Mouse (Mus musculus) induced T-regulatory cell, adult 2 months (primary cell): ENCODE measurements around the gene Sympk.

Experiments
- DNase-seq: peaks from one replicate; pipeline ENCODE4 v3.0.0-alpha.2; 2012; ENCODE audit warnings: low read depth

The Sympk gene

GRCm38 (mm10) chr7:19052345-19053135 is 28.4 kb downstream of the Sympk start:
- DNase-seq, result no peak

GRCm38 (mm10) chr7:19053136-19053532 is 29.0 kb downstream of the Sympk start:
- no peak for DNase-seq

- DNase-seq, result peak; percentile 12
These were observed 30.0 kb downstream of the Sympk start, which contains the start of gene Rsph6a for GRCm38 (mm10) chr7:19054047-19054776. Gene Rsph6a (plus strand): TSS chr7:19054690.

GRCm38 (mm10) chr7:19054777-19055076 is 30.6 kb downstream of the Sympk start:
- DNase-seq, result no peak

DNA sequence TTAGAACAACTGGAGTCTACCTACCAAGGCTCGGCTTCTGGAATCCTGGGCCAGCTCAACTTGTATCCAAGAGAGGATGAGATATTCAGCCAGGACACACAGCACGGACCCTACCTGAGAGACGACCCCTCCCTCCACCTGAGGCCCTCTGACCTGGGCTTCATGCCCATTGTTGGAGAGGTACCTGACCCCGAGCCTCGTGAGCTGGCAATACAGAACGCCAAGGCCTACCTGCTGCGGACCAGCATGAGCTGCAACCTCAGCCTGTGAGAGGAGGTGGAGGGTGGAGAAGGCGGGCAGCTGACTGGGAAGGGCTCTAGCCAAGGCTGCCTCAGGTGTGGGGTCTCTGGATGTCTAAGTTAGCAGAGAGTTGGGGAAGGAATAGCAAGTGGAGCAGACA is 30.9 kb downstream of the Sympk start:
- DNase-seq, result no peak

DNA sequence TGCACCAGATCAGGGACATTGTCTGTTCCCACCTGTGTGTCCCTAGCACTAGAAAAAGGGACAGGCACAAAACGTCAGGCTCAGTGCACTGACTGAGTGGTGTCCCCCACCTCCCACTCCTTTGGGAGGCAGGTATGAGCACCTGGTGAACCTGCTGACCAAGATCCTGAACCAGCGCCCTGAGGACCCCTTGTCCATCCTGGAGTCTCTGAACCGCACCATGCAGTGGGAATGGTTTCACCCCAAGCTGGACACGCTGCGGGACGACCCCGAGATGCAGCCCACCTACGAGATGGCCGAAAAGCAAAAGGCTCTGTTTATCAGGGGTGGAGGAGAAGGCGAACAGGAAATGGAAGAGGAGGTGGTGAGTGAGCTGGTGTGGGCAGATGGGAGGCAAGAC is 33.2 kb downstream of the Sympk start:
- no peak for DNase-seq

DNA sequence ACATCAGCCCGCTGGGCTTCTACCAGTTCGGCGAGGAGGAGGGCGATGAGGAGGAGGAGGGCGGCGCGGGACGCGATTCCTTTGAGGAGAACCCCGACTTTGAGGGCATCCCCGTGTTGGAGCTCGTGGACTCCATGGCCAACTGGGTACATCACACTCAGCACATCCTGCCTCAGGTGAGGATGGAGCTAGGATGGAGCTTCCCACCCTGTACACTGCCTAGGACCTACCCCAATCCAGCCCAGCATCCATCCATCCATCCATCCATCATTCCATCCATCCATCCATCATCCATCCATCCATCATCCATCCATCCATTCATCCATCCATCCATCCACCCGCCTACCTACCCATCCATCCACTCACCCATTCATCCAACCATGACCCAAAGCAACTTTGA is 41.7 kb downstream of the Sympk start:
- DNase-seq, result no peak

DNA sequence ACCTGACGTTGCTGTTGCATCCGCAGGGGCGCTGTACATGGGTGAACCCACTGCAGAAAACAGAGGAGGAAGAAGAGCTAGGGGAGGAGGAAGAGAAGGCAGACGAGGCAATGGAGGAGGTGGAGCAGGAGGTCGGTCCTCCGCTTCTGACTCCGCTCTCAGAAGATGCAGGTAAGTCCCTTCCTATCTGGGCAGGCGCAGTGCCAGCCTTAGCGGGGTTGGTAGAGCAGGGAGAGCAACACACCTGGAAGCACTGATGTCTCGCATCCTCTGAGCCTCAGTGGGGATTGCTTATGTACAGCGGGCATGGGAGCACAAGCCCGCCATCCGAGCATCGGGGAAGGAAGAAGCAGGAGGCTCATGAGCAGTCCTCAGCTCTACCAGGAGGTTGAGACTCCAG is 42.9 kb downstream of the Sympk start:
- peak; percentile 20 for DNase-seq

DNA sequence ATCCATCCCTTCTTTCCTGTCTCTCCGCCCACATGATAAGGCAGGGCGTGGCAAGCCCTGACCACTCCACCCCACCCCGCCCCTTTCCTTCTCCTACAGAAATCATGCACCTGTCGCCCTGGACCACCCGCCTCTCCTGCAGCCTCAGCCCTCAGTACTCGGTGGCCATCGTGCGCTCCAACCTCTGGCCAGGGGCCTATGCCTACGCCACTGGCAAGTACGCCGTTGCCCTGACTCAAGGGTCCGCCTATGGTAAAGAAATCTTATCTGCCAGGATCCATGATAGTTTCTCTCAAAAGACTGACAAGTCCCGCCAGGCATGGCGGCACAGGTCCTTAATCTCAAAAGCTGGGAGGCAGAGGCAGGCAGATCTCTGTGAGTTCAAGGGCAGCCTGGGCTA is 43.8 kb downstream of the Sympk start:
- DNase-seq, result no peak

DNA sequence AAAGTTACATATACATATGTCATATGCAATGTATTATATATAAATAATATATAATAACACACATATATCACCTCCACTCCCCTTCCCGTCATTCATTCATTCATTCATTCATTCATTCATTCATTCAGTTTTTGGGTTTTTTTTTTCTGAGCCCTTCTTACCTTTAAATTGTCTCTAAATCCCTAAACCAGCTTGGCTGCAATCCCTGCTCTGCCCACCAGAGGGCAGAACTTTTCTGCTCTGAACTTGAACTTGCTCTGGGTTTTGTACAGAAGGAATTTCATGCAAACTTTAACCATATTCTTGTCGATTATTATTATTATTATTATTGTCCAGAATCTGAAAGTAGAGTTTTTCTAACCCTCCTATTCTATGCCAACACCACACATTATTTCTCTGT is 44.5 kb downstream of the Sympk start:
- peak; percentile 92 for DNase-seq

DNA sequence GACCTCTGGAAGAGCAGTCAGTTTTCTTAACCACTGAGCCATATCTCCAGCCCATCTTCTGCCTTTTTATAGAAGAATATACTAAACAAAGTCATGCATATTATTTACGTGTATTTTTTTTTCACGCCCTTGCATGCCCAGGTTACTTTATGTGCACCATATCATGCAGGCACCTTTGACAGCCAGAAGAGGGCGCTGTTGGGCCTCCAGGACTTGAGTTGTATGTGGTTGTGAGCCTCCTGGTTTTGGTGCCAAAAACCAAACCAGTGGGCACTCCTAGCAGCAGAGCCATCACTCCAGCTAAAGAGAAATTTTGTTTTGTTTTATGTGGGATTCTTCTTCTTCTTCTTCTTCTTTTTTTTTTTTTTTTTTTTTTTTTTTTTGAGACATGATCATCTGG is 45.3 kb downstream of the Sympk start:
- peak; percentile 79 for DNase-seq

DNA sequence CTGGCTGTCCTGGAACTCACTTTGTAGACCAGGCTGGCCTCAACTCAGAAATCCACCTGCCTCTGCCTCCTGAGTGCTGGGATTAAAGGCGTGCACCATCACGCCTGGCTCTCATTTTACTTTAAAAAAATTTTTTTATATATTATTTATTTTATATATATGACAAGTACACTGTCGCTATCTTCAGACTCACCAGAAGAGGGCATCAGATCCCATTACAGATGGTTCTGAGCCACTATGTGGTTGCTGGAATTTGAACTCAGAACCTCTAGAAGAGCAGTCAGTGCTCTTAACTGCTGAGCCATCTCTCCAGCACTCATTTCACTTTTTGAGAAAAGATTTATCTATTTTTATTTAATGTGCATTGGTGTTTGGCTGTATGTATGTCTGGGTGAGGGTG is 46.8 kb downstream of the Sympk start:
- peak; percentile 30 for DNase-seq

- DNase-seq, result peak; percentile 77
These were observed 49.3 kb downstream of the Sympk start for GRCm38 (mm10) chr7:19073504-19073903.

DNA sequence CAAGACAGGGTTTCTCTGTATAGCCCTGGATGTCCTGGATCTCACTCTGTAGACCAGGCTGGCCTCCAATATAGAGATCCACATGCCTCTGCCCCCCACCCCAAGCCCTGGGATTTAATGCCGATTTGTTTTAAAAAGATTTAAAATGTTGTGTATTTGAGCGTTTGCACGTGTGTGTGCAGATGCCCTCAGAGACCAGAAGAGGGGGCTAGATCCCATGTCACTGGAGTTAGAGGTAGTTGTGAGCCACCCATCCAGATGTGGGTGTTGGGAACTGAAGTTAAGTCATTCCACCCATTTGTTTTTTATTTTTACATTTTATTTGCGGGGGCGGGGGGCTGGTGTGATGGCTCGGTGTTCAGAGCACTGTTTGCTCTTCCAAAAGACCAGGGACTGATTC is 50.3 kb downstream of the Sympk start:
- DNase-seq, result no peak

- peak; percentile 49 for DNase-seq
These were observed 51.1 kb downstream of the Sympk start for GRCm38 (mm10) chr7:19075231-19075630.

GRCm38 (mm10) chr7:19075723-19076585 is 51.8 kb downstream of the Sympk start, which contains the start of gene Dmwd:
Gene Dmwd (plus strand): TSS chr7:19076227.
- peak; percentile 84 for DNase-seq

GRCm38 (mm10) chr7:19076586-19076991 is 52.4 kb downstream of the Sympk start:
- DNase-seq, result peak; percentile 50

DNA sequence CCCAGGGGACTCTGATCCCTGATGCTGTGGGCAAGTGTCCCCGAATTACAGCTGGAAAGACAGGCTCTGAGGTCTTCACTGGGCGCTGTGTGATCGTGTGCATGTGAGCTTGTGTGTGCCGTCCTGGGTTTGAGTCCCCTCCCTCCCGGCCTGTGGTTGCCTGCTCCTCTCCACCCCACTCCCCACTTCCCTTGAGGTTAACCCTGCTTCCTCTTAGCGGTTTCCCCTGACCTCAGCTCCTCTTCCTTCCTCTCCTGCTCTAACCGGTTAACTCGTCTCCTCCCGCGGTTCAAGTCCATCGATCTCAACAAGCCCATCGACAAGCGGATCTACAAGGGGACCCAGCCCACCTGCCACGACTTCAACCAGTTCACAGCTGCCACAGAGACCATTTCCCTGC is 53.6 kb downstream of the Sympk start:
- peak; percentile 90 for DNase-seq

- no peak for DNase-seq
These were observed 54.6 kb downstream of the Sympk start for GRCm38 (mm10) chr7:19078732-19079131.

DNA sequence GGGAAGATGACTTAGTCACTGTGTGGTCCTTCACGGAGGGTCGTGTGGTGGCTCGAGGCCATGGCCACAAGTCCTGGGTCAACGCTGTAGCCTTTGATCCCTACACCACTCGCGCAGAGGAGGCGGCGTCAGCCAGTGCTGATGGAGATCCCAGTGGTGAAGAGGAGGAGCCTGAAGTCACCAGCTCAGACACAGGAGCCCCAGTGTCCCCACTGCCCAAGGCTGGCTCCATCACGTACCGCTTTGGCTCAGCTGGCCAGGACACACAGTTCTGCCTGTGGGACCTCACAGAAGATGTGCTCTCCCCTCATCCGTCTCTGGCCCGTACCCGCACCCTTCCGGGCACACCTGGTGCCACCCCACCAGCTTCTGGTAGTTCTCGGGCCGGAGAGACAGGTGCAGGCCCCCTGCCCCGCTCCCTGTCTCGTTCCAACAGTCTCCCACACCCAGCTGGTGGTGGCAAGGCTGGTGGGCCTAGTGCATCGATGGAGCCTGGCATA is 56.3 kb downstream of the Sympk start:
- no peak for DNase-seq

DNA sequence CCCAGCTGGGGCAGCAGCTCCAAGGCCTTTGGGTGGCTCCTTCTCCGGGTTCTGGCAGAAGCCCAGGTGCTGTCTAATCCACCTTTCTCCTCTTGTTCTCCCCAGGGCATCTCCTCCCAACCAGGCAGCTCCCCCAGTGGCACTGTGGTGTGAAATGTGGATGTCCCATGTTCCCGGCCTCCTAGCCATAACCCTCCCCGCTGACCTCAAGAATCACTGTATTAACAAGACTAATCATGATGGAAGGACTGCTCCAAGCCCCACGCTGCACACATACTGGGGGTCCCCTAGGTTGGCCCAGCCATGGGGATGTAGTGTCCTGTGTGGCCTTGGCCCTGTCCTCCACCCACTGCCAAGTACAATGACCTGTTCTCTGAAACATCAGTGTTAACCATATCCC is 58.0 kb downstream of the Sympk start:
- DNase-seq, result no peak

DNA sequence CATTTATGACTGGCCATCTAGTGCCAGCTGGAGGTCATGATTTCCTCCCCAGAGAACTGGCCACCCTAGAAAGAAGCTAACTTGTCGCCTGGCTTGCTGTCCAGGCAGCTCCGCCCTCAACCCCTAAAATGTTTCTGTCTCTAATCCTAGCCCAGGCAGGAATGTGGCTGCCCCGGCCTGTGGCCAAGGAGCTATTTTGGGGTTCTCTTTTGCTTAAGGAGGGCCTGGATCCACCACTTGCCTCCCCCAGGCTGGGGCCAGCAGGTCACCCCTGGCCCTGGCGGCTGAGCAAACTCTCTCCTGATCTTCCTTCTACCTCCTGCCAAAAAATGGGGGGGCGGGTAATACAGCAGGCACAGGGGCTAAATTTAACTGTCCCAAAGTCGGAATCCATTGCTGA is 58.9 kb downstream of the Sympk start:
- DNase-seq, result no peak
